Mouse (Mus musculus) thymus, postnatal 0 days (tissue): Measurements from ENCODE around the gene Olfr132. TPM values are rescaled to one million over a fixed set of nuclear protein-coding genes. Genes with fewer than 3 reads are reported as not detected.
"Not testable (repeated sequence)": the region's sequence is repeated elsewhere in the genome, so short reads cannot be mapped to it uniquely, and the experiment has no call there.

Source experiments
- DNase-seq: peaks from one replicate; pipeline ENCODE4 v3.0.0-alpha.2; 2015; ENCODE audit warnings: low spot score
- polyA plus RNA-seq: library from polyadenylated mRNA; unstranded; fragments of >200 nt; fragmentation: Nextera tagmentation; extraction: Ambion mirVana; gene quantifications from 2 replicates; pipeline ENCODE4 v1.2.1, GENCODE M21; 2015

Gene Olfr132
- polyA plus RNA-seq: not detected in 2 replicates

GRCm38 (mm10) chr17:38134426-38134825 lies at the start of gene Olfr132:
Gene Olfr132 (minus strand): TSS chr17:38134526.
- DNase-seq: no peak

- DNase-seq: no peak
Measured at GRCm38 (mm10) chr17:38171088-38171487, 36.8 kb upstream of the Olfr132 start, which contains the start of gene Olfr134. Gene Olfr134 (plus strand): TSS chr17:38171388.

GRCm38 (mm10) chr17:38144981-38145380 lies 10.7 kb upstream of the Olfr132 start, which contains the start of gene Olfr133:
Gene Olfr133 (plus strand): TSS chr17:38145281.
- DNase-seq: no peak

DNA sequence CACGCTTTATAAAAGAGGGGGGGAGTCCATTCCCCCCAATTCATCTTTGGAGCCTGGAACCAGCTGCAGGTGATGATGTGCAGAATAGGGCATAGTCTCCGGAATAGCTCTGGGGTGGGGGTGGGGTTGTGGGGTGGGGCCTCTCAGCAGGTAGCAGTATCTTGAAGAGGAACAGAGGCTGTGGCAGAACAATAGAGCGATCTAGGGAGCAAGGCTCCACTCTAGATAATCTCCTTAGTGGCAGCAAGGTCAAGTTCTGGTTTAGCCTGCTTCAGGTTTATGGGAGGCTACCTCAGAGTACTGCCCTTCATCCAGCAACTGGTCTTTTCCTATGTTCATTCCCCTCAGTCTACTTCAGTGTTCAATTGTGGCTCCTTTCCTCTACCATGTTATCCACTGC lies 9.0 kb downstream of the Olfr132 start:
- DNase-seq: not testable (repeated sequence)

DNA sequence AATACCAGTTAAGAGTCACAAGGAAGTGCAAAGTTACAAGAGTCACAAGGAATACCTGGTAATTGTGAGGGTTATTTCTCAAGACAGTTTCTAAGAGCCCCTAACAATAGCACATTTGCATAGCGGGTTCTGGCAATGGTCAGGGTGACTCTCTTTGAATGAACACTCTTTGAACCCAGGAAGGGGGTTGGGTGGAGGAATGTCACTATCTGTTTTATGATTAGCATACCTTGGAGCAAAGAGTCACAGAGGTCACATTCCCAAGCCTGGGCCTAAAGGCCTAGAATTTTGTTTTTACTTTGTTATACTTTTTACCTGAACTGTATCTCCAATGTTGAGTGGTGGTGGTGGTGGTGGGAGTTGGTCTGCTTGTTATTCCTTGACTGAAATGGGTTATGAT lies 10.1 kb downstream of the Olfr132 start:
- not testable (repeated sequence) for DNase-seq

GRCm38 (mm10) chr17:38088593-38088992 lies 45.7 kb downstream of the Olfr132 start, which contains the start of gene Olfr131:
Gene Olfr131 (minus strand): TSS chr17:38088693.
- DNase-seq: no peak

DNA sequence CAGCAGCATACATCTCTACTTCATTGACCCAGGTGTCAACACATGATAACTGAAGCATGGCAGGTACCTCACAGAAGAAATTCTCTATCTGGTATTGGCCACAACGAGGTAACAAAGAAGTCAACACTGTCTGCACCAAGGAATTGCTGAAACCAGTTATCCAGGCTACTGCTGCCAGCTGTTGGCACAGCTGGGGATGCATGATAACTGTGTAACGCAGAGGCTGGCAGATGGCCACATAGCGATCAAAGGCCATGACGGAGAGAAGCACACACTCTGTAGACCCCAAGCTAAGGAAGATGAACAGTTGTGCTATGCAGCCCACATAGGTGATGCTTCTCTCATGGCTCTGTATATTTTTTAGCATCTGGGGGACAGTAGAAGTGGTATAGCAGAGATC lies 52.0 kb downstream of the Olfr132 start:
- no peak for DNase-seq

Other genes with a start within 250 kb of the Olfr132 start
- not detected in 2 replicates for gene Olfr127, start 234.1 kb downstream of the Olfr132 start, polyA plus RNA-seq
- gene Olfr128, start 214.0 kb downstream of the Olfr132 start, polyA plus RNA-seq: not detected in 2 replicates
- gene Olfr761, start 181.4 kb downstream of the Olfr132 start, polyA plus RNA-seq: not detected in 2 replicates
- not detected in 2 replicates for gene Olfr129, start 74.4 kb downstream of the Olfr132 start, polyA plus RNA-seq
- not detected in 2 replicates for gene Olfr130, start 70.6 kb downstream of the Olfr132 start, polyA plus RNA-seq
- gene Olfr131, start 45.8 kb downstream of the Olfr132 start, polyA plus RNA-seq: not detected in 2 replicates
- gene Olfr133, start 10.8 kb upstream of the Olfr132 start, polyA plus RNA-seq: not detected in 2 replicates
- gene Olfr134, start 36.9 kb upstream of the Olfr132 start, polyA plus RNA-seq: not detected in 2 replicates
- gene Olfr135, start 69.8 kb upstream of the Olfr132 start, polyA plus RNA-seq: not detected in 2 replicates
- not detected in 2 replicates for gene Olfr138, start 126.5 kb upstream of the Olfr132 start, polyA plus RNA-seq
- not detected in 2 replicates for gene Olfr137, start 173.0 kb upstream of the Olfr132 start, polyA plus RNA-seq
- not detected in 2 replicates for gene Olfr136, start 195.3 kb upstream of the Olfr132 start, polyA plus RNA-seq